Mouse (Mus musculus): Measurements from ENCODE around the gene Psmd14. TPM values are rescaled to one million over a fixed set of nuclear protein-coding genes. Genes with fewer than 3 reads are reported as not detected.

Gene Psmd14
- total RNA-seq, 2 experiments from 2014 or later = 99.1 to 101 TPM

GRCm38 (mm10) chr2:61811507-61812421 is 100.3 kb downstream of the Psmd14 start:
- DNase-seq (ENCODE audit: low spot score in 2 of 2) = peak in 1 of 2 experiments; percentile 19

- no peak for DNase-seq (ENCODE audit: low spot score in 2 of 2)
Observed at GRCm38 (mm10) chr2:61812536-61812935, 101.0 kb downstream of the Psmd14 start.

GRCm38 (mm10) chr2:61813106-61813505 is 101.6 kb downstream of the Psmd14 start:
- DNase-seq (ENCODE audit: low spot score in 2 of 2) = no peak

GRCm38 (mm10) chr2:61813521-61813920 is 102.0 kb downstream of the Psmd14 start:
- no peak for DNase-seq (ENCODE audit: low spot score in 2 of 2)

GRCm38 (mm10) chr2:61814548-61815473 is 103.3 kb downstream of the Psmd14 start:
- no peak for DNase-seq (ENCODE audit: low spot score in 2 of 2)

- DNase-seq (ENCODE audit: low spot score in 2 of 2) = peak in 1 of 2 experiments; percentile 7
Observed at GRCm38 (mm10) chr2:61815583-61816313, 104.3 kb downstream of the Psmd14 start.

GRCm38 (mm10) chr2:61818197-61818596 is 106.7 kb downstream of the Psmd14 start:
- no peak for DNase-seq (ENCODE audit: low spot score in 2 of 2)

- DNase-seq (ENCODE audit: low spot score in 2 of 2) = no peak
Observed at GRCm38 (mm10) chr2:61820203-61820602, 108.7 kb downstream of the Psmd14 start.

GRCm38 (mm10) chr2:61823426-61824140 is 112.1 kb downstream of the Psmd14 start:
- DNase-seq (ENCODE audit: low spot score in 2 of 2) = no peak

- DNase-seq (ENCODE audit: low spot score in 2 of 2) = no peak
Observed at GRCm38 (mm10) chr2:61837243-61837806, 125.8 kb downstream of the Psmd14 start.

Small RNA genes within 50 kb of the gene (microRNA-seq; reads per million reads assigned to microRNA genes)
- not detected for gene Gm22403

Other genes with a start within 250 kb of the Psmd14 start
- gene Tank, start 133.1 kb upstream of the Psmd14 start, total RNA-seq (2021) = 10 to 100 TPM; 35.3 to 35.5 TPM
- gene Tbr1, start 91.2 kb downstream of the Psmd14 start, total RNA-seq (2021) = under 1 TPM; 0.31 to 0.48 TPM